Mouse (Mus musculus) frontal cortex, adult (tissue): ENCODE results near the gene Msto1.
"Not testable (repeated sequence)": the region's sequence is repeated elsewhere in the genome, so short reads cannot be mapped to it uniquely, and the experiment has no call there.

Experiments used
- ATAC-seq: cut with Nextera tagmentation; 2 replicates; pipeline ENCODE4 v1.9.2; 2017; ENCODE audit warnings: mild to moderate bottlenecking, moderate library complexity, mixed read lengths; ENCODE audit not compliant: low TSS enrichment

The Msto1 gene

GRCm38 (mm10) chr3:88905209-88905608, 8.6 kb downstream of the Msto1 start:
- peak; percentile 55; the same call in 1 of the 2 replicates for ATAC-seq

- no peak for ATAC-seq
Observed at GRCm38 (mm10) chr3:88904803-88905202, 9.0 kb downstream of the Msto1 start.

- not testable (repeated sequence) for ATAC-seq
Observed at GRCm38 (mm10) chr3:88893011-88893410, 20.8 kb downstream of the Msto1 start.

GRCm38 (mm10) chr3:88882536-88882935, 31.3 kb downstream of the Msto1 start:
- ATAC-seq, result not testable (repeated sequence)

GRCm38 (mm10) chr3:88868449-88868848, 45.4 kb downstream of the Msto1 start:
- ATAC-seq, result not testable (repeated sequence)

- ATAC-seq, result peak; percentile 78
Observed at GRCm38 (mm10) chr3:88867177-88867576, 46.6 kb downstream of the Msto1 start.

- peak; percentile 97 for ATAC-seq
Observed at GRCm38 (mm10) chr3:88866735-88867134, 47.1 kb downstream of the Msto1 start.

GRCm38 (mm10) chr3:88862129-88862528, 51.7 kb downstream of the Msto1 start:
- no peak for ATAC-seq

- no peak for ATAC-seq
Observed at GRCm38 (mm10) chr3:88855837-88856236, 58.0 kb downstream of the Msto1 start.
